Mouse (Mus musculus): Measurements from ENCODE around the gene Isg20l2. TPM values are rescaled to one million over a fixed set of nuclear protein-coding genes. Genes with fewer than 3 reads are reported as not detected.
"Not testable (repeated sequence)": the region's sequence is repeated elsewhere in the genome, so short reads cannot be mapped to it uniquely, and the experiment has no call there.

Gene Isg20l2
- 10 to 100 TPM; 19.4 to 20.6 TPM for total RNA-seq (2021)
- long read RNA-seq, experiment 1, transcript Isg20l2-201 (4 exons, 2,893 nt) = major isoform, 12 of 18 reads
- long read RNA-seq, experiment 1, partial matches to known transcripts = 5 of 18 reads
- long read RNA-seq, experiment 1, other reads (novel, unspliced or antisense) = 1 of 18 reads
- long read RNA-seq, experiment 2, transcript Isg20l2-201 (4 exons, 2,893 nt) = major isoform, 17 of 25 reads
- long read RNA-seq, experiment 2, partial matches to known transcripts = 8 of 25 reads
- long read RNA-seq, experiment 2, other reads (novel, unspliced or antisense) = 0 of 25 reads

GRCm38 (mm10) chr3:87930078-87930795, at the start of gene Isg20l2, which contains the start of gene Rrnad1:
Isg20l2 (plus strand) TSS chr3:87930314.
Rrnad1 (minus strand) TSS chr3:87930717.
- DNase-seq (ENCODE audit: low spot score in 2 of 2) = peak; percentile 96 to 97

- no peak for DNase-seq (ENCODE audit: low spot score in 2 of 2)
Measured at GRCm38 (mm10) chr3:87884291-87884690, 45.8 kb upstream of the Isg20l2 start.

GRCm38 (mm10) chr3:87884708-87885251, 45.3 kb upstream of the Isg20l2 start:
- DNase-seq (ENCODE audit: low spot score in 2 of 2) = peak; percentile 41 to 50

- peak; percentile 65 to 71 for DNase-seq (ENCODE audit: low spot score in 2 of 2)
Measured at GRCm38 (mm10) chr3:87885281-87886003, 44.7 kb upstream of the Isg20l2 start, which contains the start of gene Prcc. Prcc (minus strand) TSS chr3:87885608.

- peak; percentile 43 to 46 for DNase-seq (ENCODE audit: low spot score in 2 of 2)
Measured at GRCm38 (mm10) chr3:87886004-87886365, 44.1 kb upstream of the Isg20l2 start.

- DNase-seq (ENCODE audit: low spot score in 2 of 2) = no peak
Measured at GRCm38 (mm10) chr3:87886416-87886815, 43.7 kb upstream of the Isg20l2 start.

- DNase-seq (ENCODE audit: low spot score in 2 of 2) = not testable (repeated sequence)
Measured at GRCm38 (mm10) chr3:87887400-87887799, 42.7 kb upstream of the Isg20l2 start.

GRCm38 (mm10) chr3:87891481-87891880, 38.6 kb upstream of the Isg20l2 start:
- DNase-seq (ENCODE audit: low spot score in 2 of 2) = no peak

GRCm38 (mm10) chr3:87893367-87893905, 36.7 kb upstream of the Isg20l2 start:
- DNase-seq (ENCODE audit: low spot score in 2 of 2) = no peak

GRCm38 (mm10) chr3:87899266-87899665, 30.8 kb upstream of the Isg20l2 start:
- no peak for DNase-seq (ENCODE audit: low spot score in 2 of 2)

- DNase-seq (ENCODE audit: low spot score in 2 of 2) = no peak
Measured at GRCm38 (mm10) chr3:87899776-87900175, 30.3 kb upstream of the Isg20l2 start.

- no peak for DNase-seq (ENCODE audit: low spot score in 2 of 2)
Measured at GRCm38 (mm10) chr3:87901036-87901624, 29.0 kb upstream of the Isg20l2 start.

GRCm38 (mm10) chr3:87901959-87902358, 28.2 kb upstream of the Isg20l2 start:
- not testable (repeated sequence) for DNase-seq (ENCODE audit: low spot score in 2 of 2)

GRCm38 (mm10) chr3:87903821-87904220, 26.3 kb upstream of the Isg20l2 start:
- no peak for DNase-seq (ENCODE audit: low spot score in 2 of 2)

- DNase-seq (ENCODE audit: low spot score in 2 of 2) = peak; percentile 91
Measured at GRCm38 (mm10) chr3:87905880-87906485, 24.1 kb upstream of the Isg20l2 start, which contains the start of gene Hdgf. Hdgf (plus strand) TSS chr3:87906321.

GRCm38 (mm10) chr3:87906601-87906980, 23.5 kb upstream of the Isg20l2 start:
- DNase-seq (ENCODE audit: low spot score in 2 of 2) = no peak

- DNase-seq (ENCODE audit: low spot score in 2 of 2) = peak in 1 of 2 experiments; percentile 31
Measured at GRCm38 (mm10) chr3:87906981-87907857, 22.9 kb upstream of the Isg20l2 start.

GRCm38 (mm10) chr3:87907906-87908305, 22.2 kb upstream of the Isg20l2 start:
- no peak for DNase-seq (ENCODE audit: low spot score in 2 of 2)

GRCm38 (mm10) chr3:87909381-87909780, 20.7 kb upstream of the Isg20l2 start:
- no peak for DNase-seq (ENCODE audit: low spot score in 2 of 2)

All from adrenal gland, adult 18-20 months (tissue).